Mouse (Mus musculus) CH12.LX (cell line): ENCODE data around the gene Tmem30c. TPM values are rescaled to one million over a fixed set of nuclear protein-coding genes. Genes with fewer than 3 reads are reported as not detected.

Source experiments
- DNase-seq: peaks from one replicate; pipeline ENCODE4 v3.0.0-alpha.2; 2013; ENCODE audit errors: extremely low read depth
- H3K27ac ChIP-seq: 2 replicates; pipeline ENCODE4 v1.5.1; 2012; ENCODE audit warnings: low read depth, mild to moderate bottlenecking, control low read depth, moderate library complexity; ENCODE audit not compliant: insufficient read depth
- H3K27me3 ChIP-seq: replicated peaks from 2 replicates; pipeline ENCODE3; 2012; ENCODE audit warnings: inconsistent platforms
- H3K36me3 ChIP-seq, 2 experiments: replicated peaks in 1 of 2; 2 replicates each; pipeline versions ENCODE3 to v1.6.1; 2012; ENCODE audit warnings: inconsistent platforms in 1 of 2, low read length in 1 of 2, mild to moderate bottlenecking in 1 of 2, mixed read lengths in 1 of 2, moderate library complexity in 1 of 2; ENCODE audit not compliant: control insufficient read depth in 1 of 2, insufficient read depth in 1 of 2
- H3K4me1 ChIP-seq, 2 experiments: 2 replicates each; pipeline ENCODE4 v1.6.1; 2012; ENCODE audit warnings: inconsistent platforms in 1 of 2, moderate library complexity in 1 of 2; ENCODE audit not compliant: insufficient read depth in 2 of 2, control insufficient read depth in 1 of 2
- H3K4me2 ChIP-seq: 2 replicates; pipeline ENCODE4 v1.6.1; 2012; ENCODE audit warnings: low read depth, mild to moderate bottlenecking, control low read depth; ENCODE audit not compliant: poor library complexity, insufficient read depth, severe bottlenecking
- H3K4me3 ChIP-seq, 3 experiments: fragments of 150-350 bp in 1 of 3; sonication (generic) in 1 of 3; replicated peaks in 1 of 3; 2 replicates each; pipeline versions ENCODE3 to v1.5.1; 2011 to 2012; ENCODE audit warnings: low read depth in 2 of 3, low read length in 2 of 3, mild to moderate bottlenecking in 2 of 3, moderate library complexity in 2 of 3, control low read depth in 1 of 3, improper control_type of control experiment in 1 of 3, inconsistent platforms in 1 of 3, mixed read lengths in 1 of 3; ENCODE audit not compliant: poor library complexity in 1 of 3
- H3K79me2 ChIP-seq: replicated peaks from 2 replicates; pipeline ENCODE4 v1.6.1; 2012; ENCODE audit warnings: mild to moderate bottlenecking, moderate library complexity; ENCODE audit not compliant: control insufficient read depth, poor library complexity, insufficient read depth, severe bottlenecking; ENCODE audit errors: extremely low read depth
- H3K9ac ChIP-seq: 2 replicates; pipeline ENCODE4 v1.6.1; 2012; ENCODE audit warnings: low read depth, mild to moderate bottlenecking, control low read depth, moderate library complexity; ENCODE audit not compliant: insufficient read depth
- H3K9me3 ChIP-seq: replicated peaks from 2 replicates; pipeline ENCODE3; 2012; ENCODE audit warnings: low read length, inconsistent platforms, mixed read lengths
- BHLHE40 ChIP-seq: IDR thresholded peaks from 2 replicates; pipeline ENCODE4 v1.6.1; 2011; ENCODE audit warnings: mild to moderate bottlenecking, low read depth, low read length, improper control_type of control experiment
- CHD1 ChIP-seq: IDR thresholded peaks from 2 replicates; pipeline ENCODE4 v1.6.1; 2012; ENCODE audit warnings: low read depth, low read length, improper control_type of control experiment, inconsistent platforms
- E2F4 ChIP-seq: IDR thresholded peaks from 2 replicates; pipeline ENCODE4 v1.6.1; 2011; ENCODE audit warnings: low read depth, low read length, improper control_type of control experiment; ENCODE audit not compliant: insufficient replicate concordance
- MAX ChIP-seq: IDR thresholded peaks from 2 replicates; pipeline ENCODE4 v1.6.1; 2011; ENCODE audit warnings: low read length, improper control_type of control experiment
- MEF2A ChIP-seq: IDR thresholded peaks from 2 replicates; pipeline ENCODE4 v1.6.1; 2014; ENCODE audit warnings: low read depth, mild to moderate bottlenecking, inconsistent platforms, low read length, improper control_type of control experiment, borderline replicate concordance
- MXI1 ChIP-seq: IDR thresholded peaks from 2 replicates; pipeline ENCODE4 v1.6.1; 2011; ENCODE audit warnings: mild to moderate bottlenecking, low read depth, low read length, improper control_type of control experiment
- NRF1 ChIP-seq: IDR thresholded peaks from 2 replicates; pipeline ENCODE4 v1.6.1; 2014; ENCODE audit warnings: low read depth, mild to moderate bottlenecking, inconsistent platforms, low read length, improper control_type of control experiment, moderate library complexity
- POLR2A ChIP-seq: IDR thresholded peaks from 2 replicates; pipeline ENCODE4 v1.6.1; 2011; ENCODE audit warnings: low read depth, mild to moderate bottlenecking, improper control_type of control experiment, low read length
- POLR2AphosphoS2 ChIP-seq: IDR thresholded peaks from 2 replicates; pipeline ENCODE4 v1.6.1; 2011; ENCODE audit warnings: low read depth, low read length, improper control_type of control experiment
- RAD21 ChIP-seq: IDR thresholded peaks from 2 replicates; pipeline ENCODE4 v1.6.1; 2011; ENCODE audit warnings: low read depth, mild to moderate bottlenecking, low read length, improper control_type of control experiment, moderate library complexity
- RCOR1 ChIP-seq: conservative IDR thresholded peaks from 2 replicates; pipeline ENCODE4 v1.6.1; 2012; ENCODE audit warnings: low read depth, mild to moderate bottlenecking, inconsistent platforms, low read length, improper control_type of control experiment
- ZMIZ1 ChIP-seq: IDR thresholded peaks from 2 replicates; pipeline ENCODE4 v1.6.1; 2012; ENCODE audit warnings: low read depth, mild to moderate bottlenecking, inconsistent platforms, low read length, improper control_type of control experiment
- dilution Hi-C: fragments of 300-500 bp; cut with MboI; formaldehyde crosslinking; loops from 2 replicates; pipeline ENCODE4 v1.14.3; 2020; ENCODE audit warnings: low sequenced_read_pairs; ENCODE audit not compliant: extremely low pct_unique_long_range_greater_than_20kb, extremely low pct_ligation_motif_present
- in situ Hi-C: fragments of 300-500 bp; cut with MboI; formaldehyde crosslinking; loops from 3 replicates; pipeline ENCODE4 v1.14.3; 2019; ENCODE audit warnings: low sequenced_read_pairs, low pct_ligation_motif_present, low pct_unique_long_range_greater_than_20kb, mixed read lengths
- polyA plus RNA-seq: library from polyadenylated mRNA; unstranded; fragments of >175 nt; gene quantifications from 2 replicates; pipeline ENCODE4 v1.2.1, GENCODE M21; 2012; ENCODE audit warnings: low read depth; ENCODE audit not compliant: insufficient read length
- total RNA-seq, 2 experiments: library from RNA; depleted of rRNA; stranded (reverse); fragments of 300-350 nt in 1 of 2; fragments of >200 nt in 1 of 2; gene quantifications; 2 replicates each; pipeline ENCODE4 v1.2.3; 2012 to 2014

Gene Tmem30c
- total and polyA plus RNA-seq, 3 experiments: 0.07 to 0.16 TPM; not detected in 1

DNA sequence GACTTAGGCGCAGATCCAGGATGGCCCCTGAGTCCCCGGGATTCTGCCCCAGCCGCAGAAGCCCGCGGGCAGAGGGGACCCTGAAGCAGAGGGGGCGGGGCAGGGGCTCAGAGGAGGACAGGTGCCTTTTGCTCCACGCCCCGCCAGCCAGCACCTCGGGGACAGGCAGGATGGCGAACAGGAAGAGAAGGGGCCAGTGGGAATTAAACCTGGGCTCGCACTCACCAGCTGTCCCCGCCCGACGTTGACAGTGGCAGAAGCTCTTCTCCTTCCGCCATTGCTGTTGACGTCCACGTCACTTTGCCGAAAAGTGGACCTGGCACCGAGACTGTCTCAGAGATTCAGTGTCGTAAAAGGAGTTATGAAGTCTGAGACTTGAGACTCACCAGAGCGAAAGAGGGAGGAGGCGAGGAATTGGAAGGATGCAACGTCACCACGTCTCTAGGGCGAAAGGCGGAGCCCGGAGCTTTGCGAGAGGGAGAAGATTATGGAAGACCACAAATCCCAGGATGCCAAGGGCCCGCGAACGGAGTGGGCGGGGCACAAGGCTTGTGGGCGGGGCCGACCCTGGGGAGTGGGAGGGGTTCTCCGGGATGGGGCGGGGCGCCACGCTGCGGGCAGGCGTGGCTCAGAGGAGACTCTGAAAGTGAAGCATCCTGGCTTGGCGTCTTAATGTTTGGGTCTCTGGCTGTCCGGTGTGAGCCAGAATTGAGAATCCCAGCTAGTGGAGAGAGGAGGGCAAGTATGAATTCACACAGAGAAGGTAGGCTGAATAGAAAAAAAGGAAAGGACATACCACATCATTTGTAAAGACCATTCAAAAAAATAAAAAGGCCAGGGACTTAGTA, 61.4 kb downstream of the Tmem30c start, which contains the start of gene Tbc1d23 (continued):
- peak; percentile 13; the same call in 1 of the 2 replicates for TF ChIP-seq MAX

DNA sequence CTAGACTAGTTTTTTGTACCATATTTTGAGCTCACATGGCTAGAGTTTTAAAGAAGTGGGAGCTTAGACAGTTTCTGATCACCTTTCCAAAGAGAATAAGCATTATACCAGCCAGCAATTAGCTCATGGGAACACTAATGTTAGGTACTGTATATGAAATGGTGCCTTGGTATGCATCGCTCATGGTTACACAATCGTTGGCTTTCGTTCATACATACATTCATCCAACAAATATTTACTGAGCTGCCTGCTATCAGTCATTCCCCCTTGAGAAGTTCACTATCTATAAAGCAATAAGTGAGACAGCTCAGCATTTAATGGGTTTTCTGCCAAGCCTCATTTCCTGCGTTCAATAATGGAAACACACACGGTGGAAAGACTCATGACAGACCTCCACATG, 66.2 kb downstream of the Tmem30c start:
- no peak for DNase-seq
- no peaks in the 10 kb centered on the region for H3K9me3 ChIP-seq
- peaks cover 3 to 45% of the 10 kb centered on the region in 2 experiments; a peak in 3 of 4 replicates for H3K4me1 ChIP-seq
- H3K4me2 ChIP-seq: no peak overlapping the region
- peaks cover 0 to 40% of the 10 kb centered on the region in 2 experiments for H3K36me3 ChIP-seq
- in situ Hi-C loops: no loop called here
- dilution Hi-C loops: loop anchor here (25.0 kb wide), 1 partner anchor 386 kb away; the partner anchor contains the start of gene Cmss1
- no peaks in the 10 kb centered on the region for H3K27me3 ChIP-seq
- no peak overlapping the region for H3K4me3 ChIP-seq
- no peak overlapping the region for H3K9ac ChIP-seq
- no peak for TF ChIP-seq MEF2A
- TF ChIP-seq RCOR1: no peak
- no peak for TF ChIP-seq BHLHE40
- no peak for TF ChIP-seq MAX
- no peak overlapping the region for H3K27ac ChIP-seq
- H3K79me2 ChIP-seq: peaks cover 55% of the 10 kb centered on the region

DNA sequence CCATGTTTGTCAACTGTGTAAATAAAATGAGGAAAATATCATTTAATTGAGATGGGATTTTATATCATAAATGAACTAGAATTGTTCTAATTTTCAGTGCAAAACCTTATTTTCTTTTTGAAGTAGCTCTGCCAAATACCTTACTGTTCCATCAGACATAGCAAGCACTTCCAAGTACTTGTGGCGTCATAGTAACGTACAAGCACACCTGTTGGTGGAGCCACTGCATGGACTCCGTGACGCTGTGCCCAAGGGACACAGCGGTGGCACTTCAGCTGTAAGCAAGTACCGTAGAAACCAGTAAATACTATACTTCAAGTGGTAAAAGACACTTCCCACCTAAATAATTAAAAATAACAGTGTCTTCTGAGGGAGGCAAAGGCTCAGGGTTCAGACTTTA, 72.3 kb downstream of the Tmem30c start:
- H3K4me2 ChIP-seq: no peak overlapping the region
- TF ChIP-seq MAX (no peak), RAD21 (no peak), ZMIZ1 (no peak), POLR2AphosphoS2 (no peak), E2F4 (no peak), NRF1 (no peak), CHD1 (no peak), MXI1 (no peak), POLR2A (no peak)
- TF ChIP-seq, all 38 proteins: peak for 0
- Histone ChIP-seq H3K9ac (no peak overlapping the region), H3K4me1 (peaks cover 9 to 49% of the 10 kb centered on the region in 2 experiments), H3K4me3 (no peak overlapping the region), H3K36me3 (peaks cover 3 to 53% of the 10 kb centered on the region in 2 experiments), H3K27me3 (no peaks in the 10 kb centered on the region), H3K79me2 (peaks cover 5% of the 10 kb centered on the region), H3K9me3 (no peaks in the 10 kb centered on the region), H3K27ac (no peak overlapping the region)
- in situ Hi-C loops (no loop called here), dilution Hi-C loops (no loop called here)
- no peak for DNase-seq

Other genes with a start within 250 kb of the Tmem30c start
- gene Tmem45a2, start 221.5 kb downstream of the Tmem30c start, total RNA-seq (2012; rRNA removed): not detected in 2 replicates
- gene Tmem45a2, start 221.5 kb downstream of the Tmem30c start, total RNA-seq (2014; rRNA removed): not detected in 2 replicates
- gene Tmem45a2, start 221.5 kb downstream of the Tmem30c start, polyA plus RNA-seq: not detected in 2 replicates
- 112 and 127 TPM in 2 replicates for gene Tomm70a, start 171.2 kb downstream of the Tmem30c start, total RNA-seq (2012; rRNA removed)
- 194 and 216 TPM in 2 replicates for gene Tomm70a, start 171.2 kb downstream of the Tmem30c start, total RNA-seq (2014; rRNA removed)
- gene Tomm70a, start 171.2 kb downstream of the Tmem30c start, polyA plus RNA-seq: 129 TPM in 2 replicates
- 59.4 and 60.1 TPM in 2 replicates for gene Nit2, start 125.5 kb downstream of the Tmem30c start, total RNA-seq (2012; rRNA removed)
- gene Nit2, start 125.5 kb downstream of the Tmem30c start, total RNA-seq (2014; rRNA removed): 90.9 and 93.3 TPM in 2 replicates
- 71.8 and 84.4 TPM in 2 replicates for gene Nit2, start 125.5 kb downstream of the Tmem30c start, polyA plus RNA-seq
- 21.2 and 24.4 TPM in 2 replicates for gene Tbc1d23, start 61.4 kb downstream of the Tmem30c start, total RNA-seq (2012; rRNA removed)
- gene Tbc1d23, start 61.4 kb downstream of the Tmem30c start, total RNA-seq (2014; rRNA removed): 38.8 and 42.5 TPM in 2 replicates
- 24.7 and 31.5 TPM in 2 replicates for gene Tbc1d23, start 61.4 kb downstream of the Tmem30c start, polyA plus RNA-seq
- gene Filip1l, start 60.2 kb upstream of the Tmem30c start, total RNA-seq (2012; rRNA removed): 2.0 and 2.1 TPM in 2 replicates
- 5.7 and 6.8 TPM in 2 replicates for gene Filip1l, start 60.2 kb upstream of the Tmem30c start, total RNA-seq (2014; rRNA removed)
- 17.6 and 17.9 TPM in 2 replicates for gene Filip1l, start 60.2 kb upstream of the Tmem30c start, polyA plus RNA-seq